In the genomic region with DNA sequence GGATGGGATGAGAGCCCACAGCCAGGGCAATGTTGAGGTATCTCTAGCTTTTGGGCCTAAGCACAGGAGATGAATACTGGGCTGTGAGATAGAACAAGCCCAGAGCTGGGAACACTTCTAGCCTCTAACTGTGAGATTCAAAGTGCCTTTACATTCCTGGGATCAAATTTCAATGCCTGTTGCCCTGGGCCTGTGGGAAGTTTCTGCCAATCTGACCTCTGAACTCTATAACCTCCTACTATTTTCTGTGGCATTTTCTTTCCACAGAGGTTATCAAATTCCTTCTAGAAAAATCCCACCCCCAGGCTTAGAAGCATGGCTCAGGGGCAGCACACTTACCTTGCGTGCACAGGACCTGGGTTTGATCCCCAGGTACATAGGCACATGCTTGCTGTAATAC, we compare ENCODE assay signal across 21 mouse cellular contexts. TPM values are rescaled to one million over a fixed set of nuclear protein-coding genes. Genes with fewer than 3 reads are reported as not detected.
DNase-seq lines count a peak whose midpoint lies in the region; ATAC-seq lines count a peak whose summit lies in the region.
"Had no signal": no experiment of that assay in that cellular context is flagged by ENCODE, and none has a peak within 500 bp of the region (broad histone marks: within the 10 kb centered on the region; RNA-seq: fewer than 3 reads in every experiment).

No protein-coding gene starts in this region.

- H3K4me3 ChIP-seq in limb, embryonic 11.5 days (ENCODE audit: low read depth, low read length) = no peak overlapping the region
- H3K4me3 ChIP-seq in limb, embryonic 10.5 days = no peak overlapping the region
- H3K4me3 ChIP-seq: forebrain, embryonic 13.5 days; heart, adult 2 months; heart, embryonic 12.5 days; hindbrain, embryonic 15.5 days had no signal

- peak; percentile 25 for DNase-seq in limb, embryonic 11.5 days (ENCODE audit: low spot score)
- no peak for DNase-seq in limb, embryonic 10.5 days (ENCODE audit: low spot score)
- peak; percentile 55 for DNase-seq in embryo, embryonic 10 days (ENCODE audit: low spot score)
- peak; percentile 51 for DNase-seq in embryo, embryonic 9.5 days (ENCODE audit: extremely low spot score)
- DNase-seq in mesoderm, embryonic 11.5 days (ENCODE audit: low read depth, low spot score) = peak; percentile 36
- no peak for DNase-seq in layer of hippocampus, adult 9-10 months (ENCODE audit: low spot score)
- no peak for DNase-seq in cerebellum, adult 18-20 months
- DNase-seq: adrenal gland, postnatal 10 days; B cell, adult 2 months; cerebellum, adult 11 months; cerebellum, adult 9-10 months; cerebellum, postnatal 25 days; forebrain, postnatal 0 days; gastrocnemius, postnatal 36 days; heart, adult 2 months had no signal

- H3K9me3 ChIP-seq in limb, embryonic 11.5 days (ENCODE audit: control insufficient read depth, low read length) = no peaks in the 10 kb centered on the region
- H3K9me3 ChIP-seq in limb, embryonic 10.5 days (replicated peaks) = no peaks in the 10 kb centered on the region
- H3K9me3 ChIP-seq: forebrain, embryonic 13.5 days; G1E; heart, embryonic 12.5 days; hindbrain, embryonic 15.5 days had no signal

- no peaks in the 10 kb centered on the region for H3K27me3 ChIP-seq in limb, embryonic 11.5 days (ENCODE audit: control insufficient read depth, insufficient read depth, low read length)
- no peaks in the 10 kb centered on the region for H3K27me3 ChIP-seq in limb, embryonic 10.5 days (ENCODE audit: low read depth, poor library complexity, severe bottlenecking)
- H3K27me3 ChIP-seq: forebrain, embryonic 13.5 days; hindbrain, embryonic 15.5 days had no signal

- no peak for ATAC-seq in limb, embryonic 11.5 days (ENCODE audit: insufficient number of reproducible peaks, low FRiP score, low TSS enrichment, low read depth)
- no peak for ATAC-seq in inflammation-experienced regulatory T-cells, adult 6 months
- ATAC-seq: CD4-positive, CD25-positive, alpha-beta regulatory T cell, adult 4 months; forebrain, embryonic 13.5 days; forebrain, postnatal 0 days had no signal

- peaks cover 8% of the 10 kb centered on the region for H3K4me1 ChIP-seq in limb, embryonic 11.5 days (ENCODE audit: control insufficient read depth, insufficient read depth, low read length)
- H3K4me1 ChIP-seq in limb, embryonic 10.5 days = peaks cover 22% of the 10 kb centered on the region
- H3K4me1 ChIP-seq: forebrain, embryonic 13.5 days had no signal

- no peaks in the 10 kb centered on the region for H3K36me3 ChIP-seq in limb, embryonic 11.5 days (ENCODE audit: control insufficient read depth, insufficient read depth, low read length)
- H3K36me3 ChIP-seq in limb, embryonic 10.5 days = peaks cover 8% of the 10 kb centered on the region
- H3K36me3 ChIP-seq: G1E; heart, embryonic 12.5 days; hindbrain, embryonic 15.5 days had no signal

- no peak overlapping the region for H3K4me2 ChIP-seq in limb, embryonic 11.5 days (ENCODE audit: low read depth, severe bottlenecking)
- H3K4me2 ChIP-seq: forebrain, embryonic 13.5 days; heart, embryonic 12.5 days; hindbrain, embryonic 15.5 days had no signal

- WGBS in limb, embryonic 11.5 days = 36% methylated on average over 1 of the region's 1 CpGs
- WGBS in limb, embryonic 10.5 days = 48% methylated on average over 1 of the region's 1 CpGs

- peak overlapping the region; percentile 22; the same call in 1 of the 2 replicates for H3K9ac ChIP-seq in limb, embryonic 11.5 days (ENCODE audit: low read length)
- H3K9ac ChIP-seq: forebrain, embryonic 13.5 days; forebrain, postnatal 0 days; heart, embryonic 12.5 days; hindbrain, embryonic 15.5 days had no signal

- peak overlapping the region; percentile 21; the same call in 1 of the 2 replicates for H3K27ac ChIP-seq in limb, embryonic 11.5 days (replicated peaks; ENCODE audit: low read depth, low read length)
- no peak overlapping the region; the same call in 1 of the 2 replicates for H3K27ac ChIP-seq in limb, embryonic 10.5 days
- H3K27ac ChIP-seq: forebrain, embryonic 13.5 days; heart, adult 2 months; hindbrain, embryonic 15.5 days had no signal

RNA-seq across cellular contexts. Expression of gene Hdac1, which starts 7.8 kb away (rescaled TPM):
- 299 and 309 TPM in 2 replicates for polyA plus RNA-seq in limb, embryonic 11.5 days (2014; fragmentation: Nextera tagmentation; extraction: Ambion mirVana)
- polyA plus RNA-seq in limb, embryonic 10.5 days (2016; fragmentation: Nextera tagmentation; extraction: Ambion mirVana) = 308 and 336 TPM in 2 replicates
- 100 to 1,000 TPM; 256 to 267 (median 261) TPM for polyA plus RNA-seq in inflammation-experienced regulatory T-cells, adult 6 months (2017; shearing (Covaris generic))

RNA-seq across cellular contexts. Expression of gene Lck, which starts 23.1 kb away (rescaled TPM):
- 10.7 and 12.1 TPM in 2 replicates for polyA plus RNA-seq in limb, embryonic 11.5 days (2014; fragmentation: Nextera tagmentation; extraction: Ambion mirVana)
- polyA plus RNA-seq in limb, embryonic 10.5 days (2016; fragmentation: Nextera tagmentation; extraction: Ambion mirVana) = 10.3 and 13.5 TPM in 2 replicates
- polyA plus RNA-seq in inflammation-experienced regulatory T-cells, adult 6 months (2017; shearing (Covaris generic)) = 1,000 to 10,000 TPM; 1,449 to 1,788 (median 1,727) TPM

RNA-seq across cellular contexts. Expression of gene Fam167b, which starts 28.1 kb away (rescaled TPM):
- 3.5 and 4.3 TPM in 2 replicates for polyA plus RNA-seq in limb, embryonic 11.5 days (2014; fragmentation: Nextera tagmentation; extraction: Ambion mirVana)
- polyA plus RNA-seq in limb, embryonic 10.5 days (2016; fragmentation: Nextera tagmentation; extraction: Ambion mirVana) = 2.6 and 5.1 TPM in 2 replicates
- under 1 TPM in 2 of 3 experiments, not detected in 1; 0.97 to 0.98 TPM for polyA plus RNA-seq in inflammation-experienced regulatory T-cells, adult 6 months (2017; shearing (Covaris generic))
- polyA plus RNA-seq: forebrain, postnatal 0 days; G1E had no signal

RNA-seq across cellular contexts. Expression of gene Marcksl1, which starts 36.9 kb away (rescaled TPM):
- polyA plus RNA-seq in limb, embryonic 11.5 days (2014; fragmentation: Nextera tagmentation; extraction: Ambion mirVana) = 1,590 and 1,591 TPM in 2 replicates
- 1,533 and 1,561 TPM in 2 replicates for polyA plus RNA-seq in limb, embryonic 10.5 days (2016; fragmentation: Nextera tagmentation; extraction: Ambion mirVana)
- polyA plus RNA-seq in inflammation-experienced regulatory T-cells, adult 6 months (2017; shearing (Covaris generic)) = 1 to 10 TPM; 2.7 to 4.9 (median 4.4) TPM

RNA-seq across cellular contexts. Expression of gene Eif3i, which starts 50.2 kb away (rescaled TPM):
- 296 and 317 TPM in 2 replicates for polyA plus RNA-seq in limb, embryonic 11.5 days (2014; fragmentation: Nextera tagmentation; extraction: Ambion mirVana)
- 322 and 358 TPM in 2 replicates for polyA plus RNA-seq in limb, embryonic 10.5 days (2016; fragmentation: Nextera tagmentation; extraction: Ambion mirVana)
- polyA plus RNA-seq in inflammation-experienced regulatory T-cells, adult 6 months (2017; shearing (Covaris generic)) = 100 to 1,000 TPM; 335 to 403 (median 335) TPM

Comparison
In these comparisons a context has a peak if more than half of its experiments do, and no peak if none do; other contexts are left out.
1. DNase-seq: peak in limb, embryonic 11.5 days (single experiment), embryo, embryonic 10 days (single experiment), embryo, embryonic 9.5 days (single experiment) and mesoderm, embryonic 11.5 days (single experiment); none in limb, embryonic 10.5 days (single experiment), layer of hippocampus, adult 9-10 months (single experiment) and cerebellum, adult 18-20 months (0 of 2).
2. RNA of gene Lck, which starts 23.1 kb away (polyA plus RNA-seq): 1,449 to 1,788 TPM in inflammation-experienced regulatory T-cells, adult 6 months; 10.7 to 12.1 TPM in limb, embryonic 11.5 days and 10.3 to 13.5 TPM in limb, embryonic 10.5 days; every median in the first group is over 10 times any median in the second.